Mouse (Mus musculus): ENCODE measurements around the gene 9230104L09Rik. TPM values are rescaled to one million over a fixed set of nuclear protein-coding genes. Genes with fewer than 3 reads are reported as not detected.
A peak's percentile ranks its signal among the peaks of the same experiment; 100 is the strongest.

The 9230104L09Rik gene
- polyA plus RNA-seq, 1 experiment = not detected

- Histone ChIP-seq H3K27me3 (ENCODE audit: control insufficient read depth, insufficient read depth, insufficient read length) (no peaks in the 10 kb centered on the region), H3ac (ENCODE audit: control insufficient read depth, insufficient read length) (no peak overlapping the region), H3K4me3 (peak overlapping the region; percentile 91), H3K36me3 (ENCODE audit: control insufficient read depth, insufficient read depth) (peaks cover 17% of the 10 kb centered on the region), H3K4me2 (ENCODE audit: low read depth) (peak overlapping the region; percentile 90), H3K79me2 (ENCODE audit: control insufficient read depth, insufficient read depth) (peaks cover 35% of the 10 kb centered on the region)
- no peak for TF ChIP-seq MAX (IDR thresholded peaks at IDR 0.05; ENCODE audit: low read depth)
- TF ChIP-seq POLR2AphosphoS2 (IDR thresholded peaks at IDR 0.05; ENCODE audit: insufficient read length, low read depth) = no peak
- no peak for TF ChIP-seq POLR2A (IDR thresholded peaks at IDR 0.05; ENCODE audit: insufficient read length, low read depth)
- TF ChIP-seq TCF3 (IDR thresholded peaks at IDR 0.05; ENCODE audit: insufficient read length, low read depth) = no peak
- TF ChIP-seq REST (IDR thresholded peaks at IDR 0.05; ENCODE audit: insufficient read depth, insufficient read length) = no peak
- no peak for TF ChIP-seq SRF (IDR thresholded peaks at IDR 0.05; ENCODE audit: control insufficient read depth, insufficient read length, low read depth)
- no peak for TF ChIP-seq MYOD1 (IDR thresholded peaks at IDR 0.05; ENCODE audit: control insufficient read depth in 1 of 3, insufficient read length in 2 of 3, low read depth in 2 of 3)
These were observed 9.4 kb upstream of the 9230104L09Rik start for GRCm38 (mm10) chr2:148874224-148874616.

- TF ChIP-seq MYOD1 (IDR thresholded peaks at IDR 0.05; ENCODE audit: control insufficient read depth in 1 of 3, insufficient read length in 2 of 3, low read depth in 2 of 3) = no peak
- TF ChIP-seq MYOG (IDR thresholded peaks at IDR 0.05; ENCODE audit: control insufficient read depth in 1 of 3, insufficient read depth in 1 of 3, insufficient read length in 2 of 3, low read depth in 2 of 3) = no peak
- TF ChIP-seq TCF3 (IDR thresholded peaks at IDR 0.05; ENCODE audit: insufficient read length, low read depth) = no peak
- no peak for TF ChIP-seq MAX (IDR thresholded peaks at IDR 0.05; ENCODE audit: low read depth)
- TF ChIP-seq TCF12 (IDR thresholded peaks at IDR 0.05; ENCODE audit: insufficient read depth, poor library complexity, severe bottlenecking) = no peak
- TF ChIP-seq POLR2AphosphoS2 (IDR thresholded peaks at IDR 0.05; ENCODE audit: insufficient read length, low read depth) = no peak
- Histone ChIP-seq H3K27me3 (ENCODE audit: control insufficient read depth, insufficient read depth, insufficient read length) (no peaks in the 10 kb centered on the region), H3K36me3 (ENCODE audit: control insufficient read depth, insufficient read depth) (peaks cover 17% of the 10 kb centered on the region), H3K4me3 (no peak overlapping the region), H3ac (ENCODE audit: control insufficient read depth, insufficient read length) (no peak overlapping the region), H3K79me2 (ENCODE audit: control insufficient read depth, insufficient read depth) (peaks cover 35% of the 10 kb centered on the region), H3K4me2 (ENCODE audit: low read depth) (peak overlapping the region; percentile 90)
These were observed 8.0 kb upstream of the 9230104L09Rik start for GRCm38 (mm10) chr2:148872860-148873259.

DNA sequence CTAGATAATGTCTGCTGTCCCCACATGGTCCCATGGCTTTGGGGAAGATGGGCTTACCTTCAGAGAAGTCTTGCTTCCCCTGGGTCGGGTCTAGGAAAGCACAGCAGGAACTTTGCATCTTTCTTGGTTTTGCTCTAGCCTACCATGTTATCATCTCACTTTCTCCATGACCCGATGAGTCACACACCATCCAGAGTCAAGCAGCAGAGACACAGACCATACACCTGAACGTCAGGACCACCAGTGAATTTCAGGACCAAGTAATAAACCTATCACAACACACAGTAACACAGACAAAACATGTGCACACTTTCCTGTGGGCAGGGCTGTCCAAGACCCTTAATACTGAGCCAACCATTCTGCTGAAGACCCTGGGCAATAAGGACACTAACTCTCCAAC is 5.7 kb upstream of the 9230104L09Rik start:
- Histone ChIP-seq H3K27me3 (ENCODE audit: control insufficient read depth, insufficient read depth, insufficient read length) (no peaks in the 10 kb centered on the region), H3K36me3 (ENCODE audit: control insufficient read depth, insufficient read depth) (peaks cover 17% of the 10 kb centered on the region), H3ac (ENCODE audit: control insufficient read depth, insufficient read length) (no peak overlapping the region), H3K4me3 (no peak overlapping the region), H3K79me2 (ENCODE audit: control insufficient read depth, insufficient read depth) (peaks cover 35% of the 10 kb centered on the region), H3K4me2 (ENCODE audit: low read depth) (no peak overlapping the region)
- TF ChIP-seq E2F4 (IDR thresholded peaks at IDR 0.05; ENCODE audit: insufficient read depth) = no peak
- TF ChIP-seq TCF12 (IDR thresholded peaks at IDR 0.05; ENCODE audit: insufficient read depth, poor library complexity, severe bottlenecking) = no peak
- TF ChIP-seq POLR2A (IDR thresholded peaks at IDR 0.05; ENCODE audit: insufficient read length, low read depth) = peak; percentile 8
- TF ChIP-seq POLR2AphosphoS2 (IDR thresholded peaks at IDR 0.05; ENCODE audit: insufficient read length, low read depth) = peak; percentile 20

DNA sequence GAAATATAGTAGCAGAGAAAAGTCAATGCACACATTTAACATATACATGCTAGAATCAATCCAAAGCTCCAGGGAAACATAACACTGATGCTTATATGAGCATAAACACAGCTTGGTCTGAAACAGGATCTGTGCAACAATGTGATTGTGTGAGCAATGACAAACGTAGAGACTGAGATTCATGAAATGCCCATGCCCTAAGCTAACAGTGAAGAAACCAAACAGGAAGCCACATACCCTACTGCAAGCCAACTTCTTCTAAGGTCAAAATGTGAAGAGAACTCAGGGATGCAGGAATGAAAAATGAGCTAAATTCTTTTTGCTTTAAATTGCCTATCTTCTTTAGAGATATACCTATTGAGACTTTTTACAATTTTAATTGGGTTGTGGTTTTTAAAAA is 4.1 kb upstream of the 9230104L09Rik start:
- peaks cover 23% of the 10 kb centered on the region for H3K79me2 ChIP-seq (ENCODE audit: control insufficient read depth, insufficient read depth)
- no peaks in the 10 kb centered on the region for H3K27me3 ChIP-seq (ENCODE audit: control insufficient read depth, insufficient read depth, insufficient read length)
- no peak for TF ChIP-seq SRF (IDR thresholded peaks at IDR 0.05; ENCODE audit: control insufficient read depth, insufficient read length, low read depth)
- no peak for TF ChIP-seq REST (IDR thresholded peaks at IDR 0.05; ENCODE audit: insufficient read depth, insufficient read length)
- no peak for TF ChIP-seq TCF12 (IDR thresholded peaks at IDR 0.05; ENCODE audit: insufficient read depth, poor library complexity, severe bottlenecking)
- no peak for TF ChIP-seq E2F4 (IDR thresholded peaks at IDR 0.05; ENCODE audit: insufficient read depth)
- TF ChIP-seq MYOG (IDR thresholded peaks at IDR 0.05; ENCODE audit: control insufficient read depth in 1 of 3, insufficient read depth in 1 of 3, insufficient read length in 2 of 3, low read depth in 2 of 3) = no peak
- TF ChIP-seq TCF3 (IDR thresholded peaks at IDR 0.05; ENCODE audit: insufficient read length, low read depth) = no peak
- TF ChIP-seq CEBPB (IDR thresholded peaks at IDR 0.05; ENCODE audit: insufficient read depth, poor library complexity, severe bottlenecking) = no peak
- TF ChIP-seq USF1 (IDR thresholded peaks at IDR 0.05; ENCODE audit: low read depth) = no peak
- TF ChIP-seq POLR2A (IDR thresholded peaks at IDR 0.05; ENCODE audit: insufficient read length, low read depth) = no peak
- TF ChIP-seq MYOD1 (IDR thresholded peaks at IDR 0.05; ENCODE audit: control insufficient read depth in 1 of 3, insufficient read length in 2 of 3, low read depth in 2 of 3) = no peak
- no peak for TF ChIP-seq POLR2AphosphoS2 (IDR thresholded peaks at IDR 0.05; ENCODE audit: insufficient read length, low read depth)
- TF ChIP-seq MAX (IDR thresholded peaks at IDR 0.05; ENCODE audit: low read depth) = no peak
- peaks cover 17% of the 10 kb centered on the region for H3K36me3 ChIP-seq (ENCODE audit: control insufficient read depth, insufficient read depth)
- H3ac ChIP-seq (ENCODE audit: control insufficient read depth, insufficient read length) = no peak overlapping the region
- H3K4me2 ChIP-seq (ENCODE audit: low read depth) = no peak overlapping the region
- H3K4me3 ChIP-seq = no peak overlapping the region

GRCm38 (mm10) chr2:148861693-148862092 is 3.1 kb downstream of the 9230104L09Rik start:
- no peaks in the 10 kb centered on the region for H3K79me2 ChIP-seq (ENCODE audit: control insufficient read depth, insufficient read depth)
- no peak overlapping the region for H3K4me2 ChIP-seq (ENCODE audit: low read depth)
- H3K36me3 ChIP-seq (ENCODE audit: control insufficient read depth, insufficient read depth) = no peaks in the 10 kb centered on the region
- H3K4me3 ChIP-seq = no peak overlapping the region
- no peak overlapping the region for H3ac ChIP-seq (ENCODE audit: control insufficient read depth, insufficient read length)
- no peaks in the 10 kb centered on the region for H3K27me3 ChIP-seq (ENCODE audit: control insufficient read depth, insufficient read depth, insufficient read length)
- TF ChIP-seq TCF12 (IDR thresholded peaks at IDR 0.05; ENCODE audit: insufficient read depth, poor library complexity, severe bottlenecking) (no peak), MYOG (IDR thresholded peaks at IDR 0.05; ENCODE audit: control insufficient read depth in 1 of 3, insufficient read depth in 1 of 3, insufficient read length in 2 of 3, low read depth in 2 of 3) (no peak), CEBPB (IDR thresholded peaks at IDR 0.05; ENCODE audit: insufficient read depth, poor library complexity, severe bottlenecking) (no peak), REST (IDR thresholded peaks at IDR 0.05; ENCODE audit: insufficient read depth, insufficient read length) (no peak), MYOD1 (IDR thresholded peaks at IDR 0.05; ENCODE audit: control insufficient read depth in 1 of 3, insufficient read length in 2 of 3, low read depth in 2 of 3) (no peak), POLR2A (IDR thresholded peaks at IDR 0.05; ENCODE audit: insufficient read length, low read depth) (no peak), MAX (IDR thresholded peaks at IDR 0.05; ENCODE audit: low read depth) (no peak), TCF3 (IDR thresholded peaks at IDR 0.05; ENCODE audit: insufficient read length, low read depth) (no peak), SRF (IDR thresholded peaks at IDR 0.05; ENCODE audit: control insufficient read depth, insufficient read length, low read depth) (no peak), POLR2AphosphoS2 (IDR thresholded peaks at IDR 0.05; ENCODE audit: insufficient read length, low read depth) (no peak), E2F4 (IDR thresholded peaks at IDR 0.05; ENCODE audit: insufficient read depth) (no peak), USF1 (IDR thresholded peaks at IDR 0.05; ENCODE audit: low read depth) (no peak)
